Mouse (Mus musculus): ENCODE measurements around the gene Pttg1.

Gene Pttg1

DNA sequence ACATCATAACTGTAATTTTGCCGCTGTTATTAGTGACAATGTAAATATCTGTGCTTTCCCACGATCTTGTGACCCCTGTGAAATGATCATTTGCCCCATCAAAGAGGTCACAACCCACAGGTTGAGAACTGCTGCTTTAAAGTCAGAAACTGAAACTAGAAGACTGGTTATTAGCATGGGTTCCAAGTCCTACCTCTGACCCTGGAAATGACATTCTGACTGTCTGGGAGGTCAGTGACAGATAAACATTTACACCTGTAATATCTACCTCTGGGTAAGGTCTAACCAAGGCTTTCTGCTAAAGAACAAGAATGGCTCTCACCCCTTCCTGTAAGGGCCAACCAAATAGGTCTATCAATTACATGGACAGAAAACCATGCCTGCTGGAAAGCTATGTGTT lies 17.2 kb downstream of the Pttg1 start:
- DNase-seq = no peak

GRCm38 (mm10) chr11:43404150-43404807 lies 21.8 kb downstream of the Pttg1 start:
- DNase-seq = no peak

GRCm38 (mm10) chr11:43400131-43400530 lies 25.9 kb downstream of the Pttg1 start:
- DNase-seq = no peak

DNA sequence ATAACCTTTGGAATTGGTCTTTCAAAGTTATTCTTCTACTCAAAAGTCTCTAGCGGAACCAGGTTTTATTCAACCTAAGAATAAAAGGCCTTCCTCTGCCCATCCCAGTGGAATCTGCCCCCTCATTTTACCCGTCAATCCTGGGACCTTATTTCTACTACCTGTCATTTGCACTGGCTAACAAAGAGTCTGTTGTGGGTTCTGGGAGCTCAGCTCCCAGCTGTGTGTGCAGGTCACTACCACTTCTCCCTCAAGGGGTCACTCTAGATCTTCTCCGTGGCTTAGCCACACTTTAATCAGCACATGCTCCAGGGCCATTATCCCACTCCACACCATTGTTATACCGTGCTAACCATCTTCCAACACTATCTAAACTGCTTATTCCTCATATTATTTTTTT lies 26.8 kb downstream of the Pttg1 start:
- DNase-seq = no peak

DNA sequence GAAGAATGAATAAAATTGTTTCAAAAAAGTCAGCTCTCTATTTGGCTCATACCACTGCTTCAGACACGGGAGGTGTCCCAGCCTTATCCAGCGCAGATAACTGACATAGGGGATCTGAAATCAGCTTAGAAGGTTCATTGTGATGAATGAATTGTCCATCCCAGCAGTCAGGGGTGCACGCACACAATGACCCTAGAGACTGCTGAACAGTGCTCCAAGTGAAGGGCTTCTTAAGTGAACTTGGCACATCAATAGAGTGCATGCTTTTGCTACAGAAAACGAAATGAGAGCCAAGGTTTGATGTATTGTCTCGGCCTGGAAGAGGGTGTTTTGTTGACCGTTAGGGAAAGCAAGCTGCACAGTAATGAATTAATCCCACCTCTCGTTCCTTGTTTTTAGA lies 29.4 kb downstream of the Pttg1 start:
- DNase-seq = no peak

GRCm38 (mm10) chr11:43396246-43396645 lies 29.8 kb downstream of the Pttg1 start:
- DNase-seq = no peak

GRCm38 (mm10) chr11:43395073-43395948 lies 30.7 kb downstream of the Pttg1 start:
- peak; percentile 40 to 43 for DNase-seq

- DNase-seq = no peak
Observed at GRCm38 (mm10) chr11:43393325-43393724, 32.7 kb downstream of the Pttg1 start.

DNA sequence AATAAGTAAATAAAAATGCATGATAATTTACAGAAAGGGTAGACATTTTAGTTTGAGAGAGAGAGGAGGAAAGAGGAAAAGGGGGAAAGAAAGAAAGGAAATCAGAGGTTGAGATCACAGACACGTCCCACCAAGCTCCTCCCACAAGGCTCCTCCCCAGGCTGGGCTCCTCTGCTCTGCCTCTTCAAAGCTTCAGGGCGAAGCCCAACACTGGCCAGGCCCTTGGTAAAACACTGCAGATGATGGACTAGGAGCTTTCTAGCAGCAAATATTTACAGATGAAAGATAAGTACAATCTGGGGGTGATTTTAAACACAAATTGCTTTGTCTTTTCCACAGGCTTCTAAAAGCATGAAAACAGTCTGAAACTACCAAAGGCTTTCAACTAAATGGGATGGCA lies 33.3 kb downstream of the Pttg1 start:
- no peak for DNase-seq

- DNase-seq = no peak
Observed at GRCm38 (mm10) chr11:43389118-43389517, 36.9 kb downstream of the Pttg1 start.

- DNase-seq = peak; percentile 57 to 60
Observed at GRCm38 (mm10) chr11:43388122-43389097, 37.6 kb downstream of the Pttg1 start.

GRCm38 (mm10) chr11:43387004-43387880 lies 38.8 kb downstream of the Pttg1 start:
- DNase-seq = no peak

- DNase-seq = no peak
Observed at GRCm38 (mm10) chr11:43385716-43386115, 40.3 kb downstream of the Pttg1 start.

GRCm38 (mm10) chr11:43385055-43385649 lies 40.9 kb downstream of the Pttg1 start:
- peak; percentile 77 to 80 for DNase-seq

DNA sequence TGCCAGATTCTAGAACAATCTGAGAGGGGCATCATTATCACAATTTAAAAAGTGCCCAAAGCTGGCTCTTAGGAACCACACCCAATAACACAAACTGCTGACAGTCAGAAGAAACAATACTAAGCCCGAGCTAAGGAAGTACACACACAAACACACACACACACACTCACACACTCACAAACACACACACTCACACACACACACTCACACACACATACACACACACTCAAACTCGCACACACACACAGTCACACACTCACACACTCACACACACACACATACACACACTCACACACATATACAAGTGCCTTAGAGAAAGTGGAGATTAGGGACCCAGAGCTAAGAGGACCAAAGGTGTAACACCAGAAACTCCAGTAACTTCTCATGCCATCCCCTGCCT lies 42.5 kb downstream of the Pttg1 start:
- DNase-seq = no peak

DNA sequence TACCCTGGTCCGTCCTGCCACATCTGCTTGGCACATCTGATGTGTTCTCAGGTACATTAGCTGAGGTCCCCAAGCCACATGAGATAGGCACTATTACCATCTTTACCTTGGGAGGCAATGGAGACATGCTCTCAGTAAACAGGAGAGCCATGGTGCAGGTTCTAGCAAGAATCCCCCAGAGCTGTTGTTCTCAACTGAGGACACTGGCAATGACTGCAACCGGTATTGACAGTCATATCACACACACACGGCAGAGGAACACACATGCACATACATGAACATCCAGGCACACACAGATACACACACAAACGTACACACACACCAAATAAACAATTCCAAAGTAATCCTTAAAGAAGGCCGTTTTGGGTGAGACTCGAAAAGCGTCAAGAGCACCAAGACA lies 45.1 kb downstream of the Pttg1 start:
- no peak for DNase-seq

DNA sequence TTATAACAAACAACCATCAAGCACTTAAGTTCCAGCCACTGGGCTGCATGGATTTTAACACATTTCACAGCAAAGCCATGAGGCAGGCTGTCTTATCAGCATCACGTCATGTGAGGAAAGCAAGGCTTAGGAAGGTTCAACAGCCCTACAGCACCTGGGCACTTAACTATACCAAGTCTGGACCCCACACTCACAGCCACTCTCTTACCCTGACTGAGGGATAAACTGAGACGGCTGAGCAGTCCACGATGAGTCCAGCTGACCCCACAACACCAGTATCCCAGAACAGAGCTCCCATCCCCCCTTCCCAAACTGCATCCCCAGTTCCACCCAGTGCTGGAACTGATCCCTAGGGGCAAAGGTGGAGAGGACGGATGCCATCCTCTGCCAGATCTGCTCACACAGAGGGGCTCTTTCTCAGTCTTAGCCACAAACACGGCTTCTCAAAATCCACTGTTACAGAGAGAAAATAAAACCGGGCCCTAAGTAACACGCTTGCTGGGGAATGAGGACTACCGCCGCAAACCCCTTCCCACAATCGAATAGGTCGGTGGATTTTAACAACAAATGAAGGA lies 46.1 kb downstream of the Pttg1 start:
- DNase-seq = no peak

DNA sequence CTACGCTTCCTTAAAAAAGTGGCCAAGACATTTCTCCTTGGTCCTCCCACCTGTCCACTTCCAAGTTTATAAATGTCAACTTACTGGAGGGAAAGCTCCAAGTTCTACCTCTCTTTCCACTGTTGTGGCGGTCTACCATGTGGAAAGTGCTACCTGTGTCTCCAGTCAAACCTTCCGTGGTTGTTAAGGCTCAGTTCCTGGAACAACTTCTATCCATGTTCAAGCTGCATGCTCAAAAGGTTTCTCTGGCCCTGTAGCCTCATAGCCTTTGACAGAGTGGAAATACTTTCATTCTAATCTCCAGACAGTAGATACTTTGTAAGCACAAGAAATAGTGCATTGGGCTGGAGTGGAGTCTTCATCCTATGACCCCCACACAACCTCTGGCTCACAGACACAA lies 46.6 kb downstream of the Pttg1 start:
- no peak for DNase-seq

- DNase-seq = no peak
Observed at GRCm38 (mm10) chr11:43377083-43377850, 48.8 kb downstream of the Pttg1 start.

- no peak for DNase-seq
Observed at GRCm38 (mm10) chr11:43376598-43376997, 49.5 kb downstream of the Pttg1 start.
